Mouse (Mus musculus): ENCODE measurements at regions not wholly inside any gene's neighbourhood (a gene's known extent, or its start where the extent isn't known, plus 50 kb on each side); places are given as distances from the start of the nearest gene placed in this dataset.

- H3K4me2 ChIP-seq (ENCODE audit: low read depth): no peak overlapping the region
- H3K4me3 ChIP-seq (ENCODE audit: low read depth, low read length): no peak overlapping the region
- DNase-seq (peak; percentile 76), ATAC-seq (peak; percentile 81)
- H3K9ac ChIP-seq: no peak overlapping the region
- no peak for TF ChIP-seq CTCF (IDR thresholded peaks at IDR 0.05; ENCODE audit: low read depth)
- WGBS: 54% methylated on average over 1 of the region's 1 CpGs
- no peaks in the 10 kb centered on the region for H3K9me3 ChIP-seq (ENCODE audit: low read length)
- no peaks in the 10 kb centered on the region for H3K4me1 ChIP-seq (ENCODE audit: insufficient read depth)
- H3K36me3 ChIP-seq (ENCODE audit: insufficient read depth): no peaks in the 10 kb centered on the region
- no peaks in the 10 kb centered on the region for H3K27me3 ChIP-seq (ENCODE audit: insufficient read depth, low read length)
- H3K27ac ChIP-seq (ENCODE audit: low read depth, low read length): no peak overlapping the region
Observed at GRCm38 (mm10) chr8:73930344-73930743, 577.0 kb upstream of the Large1 start.

GRCm38 (mm10) chr8:73925515-73926241 is 572.3 kb upstream of the Large1 start:
- Histone ChIP-seq H3K27me3 (ENCODE audit: insufficient read depth, low read length) (no peaks in the 10 kb centered on the region), H3K9me3 (ENCODE audit: low read length) (no peaks in the 10 kb centered on the region), H3K27ac (ENCODE audit: low read depth, low read length) (no peak overlapping the region), H3K4me1 (ENCODE audit: insufficient read depth) (no peaks in the 10 kb centered on the region), H3K36me3 (ENCODE audit: insufficient read depth) (no peaks in the 10 kb centered on the region), H3K4me2 (ENCODE audit: low read depth) (no peak overlapping the region), H3K9ac (no peak overlapping the region), H3K4me3 (ENCODE audit: low read depth, low read length) (no peak overlapping the region)
- no peak for ATAC-seq
- TF ChIP-seq CTCF (IDR thresholded peaks at IDR 0.05; ENCODE audit: low read depth): no peak
- no peak for DNase-seq

GRCm38 (mm10) chr8:73923181-73923580 is 569.8 kb upstream of the Large1 start:
- no peak overlapping the region for H3K27ac ChIP-seq (ENCODE audit: low read depth, low read length)
- no peak for TF ChIP-seq CTCF (IDR thresholded peaks at IDR 0.05; ENCODE audit: low read depth)
- no peak overlapping the region for H3K4me3 ChIP-seq (ENCODE audit: low read depth, low read length)
- H3K9ac ChIP-seq: no peak overlapping the region
- no peaks in the 10 kb centered on the region for H3K4me1 ChIP-seq (ENCODE audit: insufficient read depth)
- H3K36me3 ChIP-seq (ENCODE audit: insufficient read depth): no peaks in the 10 kb centered on the region
- no peaks in the 10 kb centered on the region for H3K27me3 ChIP-seq (ENCODE audit: insufficient read depth, low read length)
- ATAC-seq (no peak), DNase-seq (no peak)
- WGBS: 36% methylated on average over 3 of the region's 3 CpGs
- H3K9me3 ChIP-seq (ENCODE audit: low read length): no peaks in the 10 kb centered on the region
- no peak overlapping the region for H3K4me2 ChIP-seq (ENCODE audit: low read depth)

- H3K9ac ChIP-seq: no peak overlapping the region
- no peaks in the 10 kb centered on the region for H3K4me1 ChIP-seq (ENCODE audit: insufficient read depth)
- H3K36me3 ChIP-seq (ENCODE audit: insufficient read depth): no peaks in the 10 kb centered on the region
- no peak overlapping the region for H3K27ac ChIP-seq (ENCODE audit: low read depth, low read length)
- H3K9me3 ChIP-seq (ENCODE audit: low read length): no peaks in the 10 kb centered on the region
- no peak overlapping the region for H3K4me2 ChIP-seq (ENCODE audit: low read depth)
- H3K4me3 ChIP-seq (ENCODE audit: low read depth, low read length): no peak overlapping the region
- no peak for TF ChIP-seq CTCF (IDR thresholded peaks at IDR 0.05; ENCODE audit: low read depth)
- DNase-seq (no peak), ATAC-seq (no peak)
- H3K27me3 ChIP-seq (ENCODE audit: insufficient read depth, low read length): no peaks in the 10 kb centered on the region
- 78% methylated on average over 2 of the region's 2 CpGs for whole genome bisulfite sequencing
Observed at GRCm38 (mm10) chr8:73921158-73921557, 567.8 kb upstream of the Large1 start.

GRCm38 (mm10) chr8:73920564-73920963 is 567.2 kb upstream of the Large1 start:
- H3K4me1 ChIP-seq (ENCODE audit: insufficient read depth): no peaks in the 10 kb centered on the region
- DNase-seq (no peak), ATAC-seq (no peak)
- no peak overlapping the region for H3K4me2 ChIP-seq (ENCODE audit: low read depth)
- no peak overlapping the region for H3K27ac ChIP-seq (ENCODE audit: low read depth, low read length)
- TF ChIP-seq CTCF (IDR thresholded peaks at IDR 0.05; ENCODE audit: low read depth): no peak
- H3K4me3 ChIP-seq (ENCODE audit: low read depth, low read length): no peak overlapping the region
- H3K9ac ChIP-seq: no peak overlapping the region
- no peaks in the 10 kb centered on the region for H3K36me3 ChIP-seq (ENCODE audit: insufficient read depth)
- H3K9me3 ChIP-seq (ENCODE audit: low read length): no peaks in the 10 kb centered on the region
- no peaks in the 10 kb centered on the region for H3K27me3 ChIP-seq (ENCODE audit: insufficient read depth, low read length)

GRCm38 (mm10) chr8:73905071-73905470 is 551.7 kb upstream of the Large1 start:
- Histone ChIP-seq H3K9ac (no peak overlapping the region), H3K4me1 (ENCODE audit: insufficient read depth) (no peaks in the 10 kb centered on the region), H3K4me3 (ENCODE audit: low read depth, low read length) (no peak overlapping the region), H3K4me2 (ENCODE audit: low read depth) (no peak overlapping the region), H3K27ac (ENCODE audit: low read depth, low read length) (no peak overlapping the region), H3K27me3 (ENCODE audit: insufficient read depth, low read length) (no peaks in the 10 kb centered on the region), H3K9me3 (ENCODE audit: low read length) (no peaks in the 10 kb centered on the region), H3K36me3 (ENCODE audit: insufficient read depth) (no peaks in the 10 kb centered on the region)
- DNase-seq (no peak), ATAC-seq (no peak)
- 90% methylated on average over 6 of the region's 6 CpGs for WGBS
- no peak for TF ChIP-seq CTCF (IDR thresholded peaks at IDR 0.05; ENCODE audit: low read depth)

GRCm38 (mm10) chr8:73903838-73904237 is 550.5 kb upstream of the Large1 start:
- 76% methylated on average over 3 of the region's 3 CpGs for WGBS
- H3K9me3 ChIP-seq (ENCODE audit: low read length): no peaks in the 10 kb centered on the region
- DNase-seq (no peak), ATAC-seq (no peak)
- no peak overlapping the region for H3K4me2 ChIP-seq (ENCODE audit: low read depth)
- no peaks in the 10 kb centered on the region for H3K27me3 ChIP-seq (ENCODE audit: insufficient read depth, low read length)
- no peaks in the 10 kb centered on the region for H3K4me1 ChIP-seq (ENCODE audit: insufficient read depth)
- no peak overlapping the region for H3K9ac ChIP-seq
- TF ChIP-seq CTCF (IDR thresholded peaks at IDR 0.05; ENCODE audit: low read depth): no peak
- no peak overlapping the region for H3K27ac ChIP-seq (ENCODE audit: low read depth, low read length)
- no peaks in the 10 kb centered on the region for H3K36me3 ChIP-seq (ENCODE audit: insufficient read depth)
- H3K4me3 ChIP-seq (ENCODE audit: low read depth, low read length): no peak overlapping the region
